ENCODE assay signal across 8 mouse cellular contexts in genomic region chr8:87472271-87473236, GRCm38 (mm10). TPM values are rescaled to one million over a fixed set of nuclear protein-coding genes. Genes with fewer than 3 reads are reported as not detected.
A peak's percentile ranks its signal among the peaks of the same experiment; 100 is the strongest.
DNase-seq lines count a peak whose midpoint lies in the region; ATAC-seq lines count a peak whose summit lies in the region.

Gene Cbln1 (minus strand): TSS chr8:87472609.

- H3K36me3 ChIP-seq in intestine, embryonic 14.5 days (ENCODE audit: control insufficient read depth, insufficient read depth, low read length) = no peaks in the 10 kb centered on the region

- peaks cover 22% of the 10 kb centered on the region for H3K4me1 ChIP-seq in intestine, embryonic 14.5 days (replicated peaks; ENCODE audit: control insufficient read depth, insufficient read depth, low read length)

- H3K9ac ChIP-seq in intestine, embryonic 14.5 days (ENCODE audit: low read length) = no peak within 1 kb of the TSS; the same call in 1 of the 2 replicates

- H3K9me3 ChIP-seq in intestine, embryonic 14.5 days (ENCODE audit: control insufficient read depth, low read length) = no peaks in the 10 kb centered on the region

- no peak within 1 kb of the TSS for H3K27ac ChIP-seq in intestine, embryonic 14.5 days (ENCODE audit: low read depth)

- under 1% methylated on average over 87 of the region's 122 CpGs for WGBS in intestine, embryonic 14.5 days

- peak; percentile 96 for ATAC-seq in intestine, embryonic 14.5 days (replicated peaks; ENCODE audit: low FRiP score, low TSS enrichment, low read depth)

- H3K4me3 ChIP-seq in intestine, embryonic 14.5 days (ENCODE audit: low read depth, low read length) = peak within 1 kb of the TSS; percentile 43

- DNase-seq in adrenal gland, postnatal 4 days (ENCODE audit: low spot score in 2 of 2) = peak; percentile 79 to 87
- peak; percentile 86 for DNase-seq in embryo, embryonic 11.5 days (ENCODE audit: low read depth, low spot score)
- DNase-seq in gastrocnemius, postnatal 25 days = peak; percentile 80
- DNase-seq in intestine, embryonic 14.5 days (ENCODE audit: low spot score) = peak; percentile 93
- peak; percentile 52 to 81 for DNase-seq in left cerebral cortex, adult 8-10 months (ENCODE audit: low spot score in 2 of 2)
- peak; percentile 86 to 89 for DNase-seq in lung, postnatal 4 days
- DNase-seq in right cerebral cortex, adult 2 months (ENCODE audit: low spot score in 2 of 2) = peak; percentile 84 to 87
- DNase-seq in urinary bladder, postnatal 36 days (ENCODE audit: low spot score in 2 of 2) = peak; percentile 61 to 81

- peak within 1 kb of the TSS; percentile 91 for H3K4me2 ChIP-seq in intestine, embryonic 14.5 days (ENCODE audit: low read length)

- H3K27me3 ChIP-seq in intestine, embryonic 14.5 days (replicated peaks; ENCODE audit: control insufficient read depth, insufficient read depth, low read length) = peaks cover 90% of the 10 kb centered on the region

RNA-seq across cellular contexts. Expression of gene Cbln1, which starts in this region (rescaled TPM):
- 1 to 10 TPM; 1.0 to 1.7 TPM for total RNA-seq in adrenal gland, postnatal 4 days (2021)
- under 1 TPM in 1 of 2 experiments, not detected in 1; 0.16 TPM for total RNA-seq in gastrocnemius, postnatal 25 days (2021)
- polyA plus RNA-seq in intestine, embryonic 14.5 days (2014; fragmentation: Nextera tagmentation; extraction: Ambion mirVana) = 0.08 and 0.26 TPM in 2 replicates
- 10 to 100 TPM in 3 of 4 experiments, 1 to 10 TPM in 1; 9.4 to 12.4 (median 10.3) TPM for total RNA-seq in left cerebral cortex, adult 8-10 months (2022)

Comparison
In these comparisons a context has a peak if more than half of its experiments do, and no peak if none do; other contexts are left out.
1. Peak in DNase-seq in gastrocnemius, postnatal 25 days; RNA of the gene not detected or under 1 TPM.
2. Peak in DNase-seq, ATAC-seq, H3K4me3 ChIP-seq and H3K4me2 ChIP-seq in intestine, embryonic 14.5 days; RNA of the gene not detected or under 1 TPM.